Mouse (Mus musculus) left cerebral cortex, adult 18-20 months (tissue): ENCODE measurements around the gene AW011738. TPM values are rescaled to one million over a fixed set of nuclear protein-coding genes. Genes with fewer than 3 reads are reported as not detected.

Source experiments
- DNase-seq, 2 experiments: peaks; one replicate each; pipeline ENCODE4 v3.0.0; 2021 to 2022; ENCODE audit warnings: low spot score in 2 of 2, mixed read lengths in 1 of 2
- long read RNA-seq, 2 experiments: library from polyadenylated mRNA; stranded (forward); transcript quantifications; one replicate each; pipeline ENCODE4 v2.0.0; 2021
- total RNA-seq, 2 experiments: library from RNA; stranded (reverse); gene quantifications; 2 replicates each; pipeline ENCODE4 v1.2.3; 2021

AW011738 gene
- 1 to 10 TPM; 5.8 to 6.0 TPM for total RNA-seq
- long read RNA-seq, experiment 1, partial matches to known transcripts = 0 of 1 reads
- long read RNA-seq, experiment 1, other reads (novel, unspliced or antisense) = 1 of 1 reads
- long read RNA-seq, experiment 2, partial matches to known transcripts = 0 of 3 reads
- long read RNA-seq, experiment 2, other reads (novel, unspliced or antisense) = 2 of 3 reads

DNA sequence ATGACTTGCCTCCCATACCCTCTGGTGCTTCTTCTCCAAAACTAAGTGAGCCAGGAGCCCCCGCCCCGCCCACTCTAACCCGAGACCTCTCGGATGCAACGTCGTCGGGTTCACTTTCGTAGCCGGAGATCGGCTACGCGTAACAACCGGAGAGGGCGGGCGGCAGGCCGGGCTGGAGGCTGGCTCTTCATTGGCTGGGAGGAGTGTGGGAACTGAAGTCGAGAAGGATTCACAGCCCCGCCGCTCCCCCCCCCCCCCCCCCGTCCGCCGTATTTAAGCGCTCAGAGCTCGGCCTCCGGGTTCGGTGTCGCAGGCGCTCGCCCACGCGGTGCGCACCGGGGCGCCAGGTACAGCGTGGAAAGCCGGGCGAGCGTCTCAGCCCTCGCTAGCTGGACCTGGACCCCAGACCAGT is at the start of gene AW011738:
AW011738 (plus strand) TSS at position 304 of the 412 bp plus-strand sequence.
- DNase-seq = peak; percentile 55 to 60

DNA sequence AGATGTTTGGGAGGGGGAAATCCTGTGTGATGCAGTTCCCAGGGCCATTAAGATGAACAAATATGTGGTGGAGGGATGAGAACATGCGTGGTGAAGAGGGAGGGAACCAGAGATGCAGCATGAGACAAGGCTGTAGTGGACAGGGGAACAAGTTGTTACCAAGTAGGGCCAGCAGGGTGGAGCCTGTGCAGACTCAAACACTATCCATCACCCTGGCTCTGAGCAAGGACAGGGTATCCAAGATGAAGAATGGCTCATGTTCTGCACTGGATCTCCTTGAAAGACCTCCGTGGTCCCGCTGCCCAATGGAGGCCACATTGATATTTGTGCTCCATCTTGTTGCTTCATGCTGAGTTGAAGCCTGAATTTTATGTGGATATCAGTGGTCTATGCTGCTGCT is 48.3 kb upstream of the AW011738 start:
- no peak for DNase-seq

DNA sequence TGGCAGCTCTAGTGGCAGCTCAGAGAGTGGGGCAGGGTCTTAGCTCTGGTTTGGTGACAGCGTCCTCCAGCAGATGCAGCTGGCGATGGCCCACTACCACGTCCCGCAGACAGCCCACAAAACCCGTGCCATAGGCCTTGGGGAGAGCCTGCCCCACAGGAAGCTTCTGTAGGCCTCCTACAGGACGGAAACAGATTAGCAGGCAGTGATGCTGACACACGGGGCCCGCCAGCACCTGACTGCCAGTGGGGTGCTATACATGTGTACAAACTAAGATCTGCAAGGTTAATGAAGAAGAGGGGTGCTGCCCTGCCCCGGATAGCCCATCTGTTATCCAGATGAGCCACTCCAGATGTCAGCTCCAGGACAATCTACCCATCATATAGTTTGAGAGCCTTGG is 36.6 kb upstream of the AW011738 start:
- DNase-seq = no peak

DNA sequence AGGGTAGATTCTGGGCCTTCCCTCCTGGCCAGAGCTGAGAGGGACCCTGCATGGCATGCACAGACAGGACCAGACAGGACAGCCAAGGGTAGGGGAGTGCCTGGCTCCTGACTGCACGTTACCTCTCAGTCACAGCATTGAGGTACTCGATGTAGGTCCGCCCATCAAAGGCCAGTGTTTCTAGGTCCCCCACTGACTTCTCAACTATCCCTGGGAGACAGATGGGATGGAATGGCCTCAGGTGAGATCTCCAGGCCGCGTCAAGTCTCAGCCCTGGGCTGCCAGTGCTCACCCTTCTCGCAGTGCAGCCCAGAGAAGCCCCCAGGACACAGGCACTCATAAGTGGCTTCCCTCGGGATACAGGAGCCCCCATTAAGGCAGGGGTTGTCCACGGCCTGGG is 34.5 kb upstream of the AW011738 start:
- no peak for DNase-seq

DNA sequence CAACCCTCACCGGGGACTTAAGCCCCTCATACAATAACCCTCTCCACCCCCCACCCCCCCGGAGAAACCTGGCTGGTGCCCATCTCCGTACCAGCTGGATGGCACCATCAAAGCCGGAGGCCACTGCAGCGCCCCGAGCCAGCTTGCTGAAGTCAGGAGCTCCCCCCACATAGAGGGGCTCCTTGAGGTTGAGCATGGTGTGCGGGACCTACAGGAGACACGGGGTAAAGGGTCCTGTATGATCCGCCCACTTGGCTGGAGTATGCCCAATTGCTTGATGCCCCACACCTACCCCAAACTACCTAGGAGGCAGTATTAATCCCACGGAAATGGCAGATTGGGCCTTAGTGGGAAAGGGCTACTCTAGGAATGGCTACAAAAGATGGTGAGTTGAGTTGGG is 34.0 kb upstream of the AW011738 start:
- DNase-seq = no peak

DNA sequence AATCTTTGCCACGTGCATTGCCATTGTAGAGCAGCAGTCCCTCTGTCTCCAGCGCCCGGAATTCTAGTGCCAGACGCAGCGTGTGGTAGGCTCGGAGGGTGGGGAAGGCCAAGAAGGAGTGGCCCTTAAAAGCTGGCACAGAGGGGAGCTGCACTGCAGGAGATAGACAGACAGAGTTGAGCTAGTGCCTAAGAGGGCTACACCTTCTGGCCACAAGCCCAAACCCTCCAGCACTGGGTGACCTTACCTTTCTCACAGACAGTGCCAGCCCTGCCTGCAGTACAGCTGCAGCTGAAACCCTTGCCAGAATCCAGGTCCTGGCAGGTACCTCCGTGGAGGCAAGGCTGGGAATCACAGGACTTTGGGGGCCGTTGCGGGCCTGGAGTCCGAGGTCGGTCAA is 31.3 kb upstream of the AW011738 start:
- DNase-seq = no peak

DNA sequence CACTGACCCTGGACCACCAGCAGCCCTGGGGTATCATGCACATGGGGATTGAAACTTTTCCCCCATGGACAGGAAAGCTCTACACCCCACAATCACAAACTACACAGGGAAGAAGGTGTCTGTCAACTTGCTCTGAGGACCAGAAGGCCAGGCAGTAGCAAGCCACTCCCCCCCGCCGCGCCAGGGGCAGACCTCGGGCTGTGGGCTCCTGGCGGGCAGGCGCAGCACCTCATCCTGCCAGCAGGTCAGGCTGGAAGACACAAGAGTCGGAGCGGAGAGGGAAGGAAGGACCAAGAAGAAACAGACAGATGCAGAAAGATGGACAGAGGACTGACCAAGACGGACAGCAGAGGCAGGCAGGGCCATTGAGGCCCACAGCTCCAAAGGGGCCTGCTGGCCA is 25.5 kb upstream of the AW011738 start:
- no peak for DNase-seq

DNA sequence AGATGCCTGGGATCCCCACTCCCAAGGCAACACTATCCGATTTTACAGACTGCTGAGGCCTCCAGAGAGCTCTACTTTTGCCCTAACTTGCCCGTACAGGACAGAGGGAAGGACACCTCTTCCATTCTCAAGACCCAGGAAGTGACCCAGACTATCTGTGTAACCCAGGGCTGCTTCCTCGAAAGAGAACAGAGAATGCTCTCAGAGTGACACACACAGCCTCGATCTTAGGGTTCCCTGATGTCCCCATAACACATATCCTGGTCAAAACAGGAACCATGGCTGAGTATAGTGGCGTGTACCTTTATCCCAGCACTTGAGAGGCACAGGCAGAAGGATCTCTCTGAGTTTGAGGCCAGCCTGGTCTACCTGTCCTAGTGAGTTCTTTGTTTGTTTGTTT is 19.4 kb upstream of the AW011738 start:
- no peak for DNase-seq

DNA sequence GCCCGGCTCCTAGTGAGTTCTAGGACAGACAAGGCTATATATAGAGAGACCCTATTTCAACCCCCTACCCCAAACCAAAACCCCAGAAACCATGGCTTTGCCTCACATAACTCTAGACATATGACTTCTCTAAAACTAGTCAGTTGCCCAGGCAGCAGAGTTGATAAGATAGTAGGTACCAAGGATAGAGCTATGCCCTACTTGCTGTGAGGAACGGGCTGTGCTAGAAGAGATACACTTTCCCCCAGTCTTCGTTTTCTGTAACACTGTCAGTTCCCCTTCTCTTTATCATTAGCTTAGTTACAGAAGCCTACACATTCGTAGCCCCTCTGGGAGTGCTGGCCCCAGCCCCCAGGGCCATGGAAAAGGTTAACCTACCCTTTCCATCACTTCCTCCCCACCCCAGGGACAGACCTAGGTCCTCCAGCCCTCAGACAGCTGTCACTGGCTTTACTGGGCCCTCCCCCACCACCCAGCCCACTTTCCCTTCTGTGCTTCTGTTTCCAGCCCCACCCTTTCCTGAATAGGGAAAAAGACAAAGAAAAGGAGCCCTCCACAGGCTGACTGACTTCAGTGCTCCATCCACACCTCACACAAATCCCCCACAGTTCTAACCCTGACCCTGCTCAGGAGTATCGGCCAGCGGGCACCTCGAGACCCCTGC is 18.7 kb upstream of the AW011738 start:
- DNase-seq = no peak

DNA sequence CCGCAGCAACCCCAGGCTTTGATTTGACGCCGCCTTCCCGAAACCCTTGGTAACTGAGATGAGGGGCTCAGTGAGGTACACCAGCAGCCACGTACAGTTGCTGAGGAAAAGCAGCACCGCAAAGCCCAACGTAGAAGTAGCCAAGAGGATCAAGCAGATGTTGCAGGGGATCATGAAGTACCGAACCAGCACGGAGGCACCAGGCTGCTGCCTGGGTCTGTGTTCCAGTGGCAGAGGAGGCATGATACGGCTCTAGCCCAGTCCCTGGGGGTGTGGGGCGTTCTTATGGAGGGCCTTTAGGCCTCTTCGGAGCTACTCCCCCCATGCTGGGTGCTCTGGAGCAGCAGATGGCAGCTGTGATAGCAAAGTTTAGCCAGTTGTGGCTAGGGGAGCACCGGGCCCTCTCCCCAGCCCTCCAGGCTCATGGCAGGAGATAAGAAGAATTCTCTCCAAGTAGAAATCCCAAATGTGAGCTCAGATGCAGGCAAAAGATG is 17.6 kb upstream of the AW011738 start:
- no peak for DNase-seq

DNA sequence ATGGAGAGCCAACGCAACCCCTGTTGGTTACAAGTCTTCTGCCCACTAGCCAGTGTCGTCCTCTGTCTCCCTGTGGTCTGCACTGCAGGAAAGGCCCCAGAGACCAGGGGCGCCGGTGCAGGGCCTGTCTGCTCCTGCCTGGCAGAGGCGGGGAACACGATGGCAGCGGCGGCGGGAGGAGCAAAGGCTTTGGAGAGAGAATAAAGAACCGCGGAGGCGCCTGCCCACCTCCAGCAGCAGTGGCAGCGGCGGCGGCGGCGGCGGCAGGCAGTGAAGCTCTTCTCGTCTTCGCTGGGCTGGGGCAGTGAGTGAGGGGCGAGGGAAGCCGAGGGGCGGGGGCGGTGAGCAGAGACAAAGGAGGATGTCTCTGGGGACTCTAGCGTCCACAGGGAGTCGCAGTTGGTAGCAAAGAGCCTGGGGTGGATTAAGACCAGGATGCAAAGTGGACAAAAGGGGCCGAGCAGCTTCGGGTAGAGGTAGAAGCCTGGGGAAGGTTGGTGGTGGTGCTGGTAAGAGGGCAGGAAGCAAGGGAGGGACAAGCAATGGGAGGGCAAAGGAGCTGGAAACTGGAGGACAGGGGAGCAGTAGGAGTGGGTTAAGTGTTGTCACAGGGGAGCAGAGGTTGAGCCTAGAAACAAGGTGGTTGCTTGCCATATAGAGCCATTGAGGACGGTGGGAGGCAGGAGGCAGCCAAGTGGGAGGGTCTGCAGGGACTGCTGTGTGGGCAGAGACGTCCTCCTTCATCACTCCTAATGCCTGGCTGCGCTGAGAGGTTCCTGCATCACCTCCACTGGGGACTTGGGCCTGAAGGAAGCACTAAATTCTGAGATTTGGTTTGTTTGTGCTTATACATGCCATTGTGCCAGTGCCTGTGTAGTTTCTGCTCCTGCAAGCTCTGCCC is 16.9 kb upstream of the AW011738 start:
- peak; percentile 65 to 76 for DNase-seq

DNA sequence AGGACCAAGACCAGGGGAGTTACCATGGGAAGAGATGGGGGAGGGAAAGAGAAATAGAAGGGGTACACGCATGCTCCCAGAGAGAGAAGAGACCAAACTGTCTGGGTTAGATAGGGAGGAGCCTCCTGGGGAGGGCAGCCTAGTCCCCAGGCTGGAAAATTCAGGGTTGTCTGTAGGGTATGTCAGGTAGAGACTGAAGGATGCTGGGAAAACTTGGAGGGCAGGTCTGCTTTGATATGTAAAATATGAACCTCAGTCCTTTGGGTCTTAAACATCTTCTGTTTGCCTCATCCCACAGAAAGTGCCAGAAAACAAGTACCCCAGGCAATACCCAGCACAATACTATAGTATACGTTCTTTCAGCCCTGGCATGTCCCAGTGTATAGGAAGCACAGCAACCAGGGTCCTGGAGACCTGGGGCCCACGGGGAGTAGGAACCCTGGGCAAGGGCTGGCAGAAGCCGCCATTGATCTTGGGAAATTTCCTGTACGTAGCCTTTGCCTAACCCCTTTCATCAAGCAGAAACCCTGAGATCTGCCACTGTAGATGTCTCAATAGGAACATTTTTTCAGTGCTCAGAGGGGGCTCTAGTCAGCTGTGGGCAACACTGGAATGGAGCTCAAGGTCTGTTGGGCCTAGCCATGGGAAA is 14.8 kb upstream of the AW011738 start:
- DNase-seq = no peak

DNA sequence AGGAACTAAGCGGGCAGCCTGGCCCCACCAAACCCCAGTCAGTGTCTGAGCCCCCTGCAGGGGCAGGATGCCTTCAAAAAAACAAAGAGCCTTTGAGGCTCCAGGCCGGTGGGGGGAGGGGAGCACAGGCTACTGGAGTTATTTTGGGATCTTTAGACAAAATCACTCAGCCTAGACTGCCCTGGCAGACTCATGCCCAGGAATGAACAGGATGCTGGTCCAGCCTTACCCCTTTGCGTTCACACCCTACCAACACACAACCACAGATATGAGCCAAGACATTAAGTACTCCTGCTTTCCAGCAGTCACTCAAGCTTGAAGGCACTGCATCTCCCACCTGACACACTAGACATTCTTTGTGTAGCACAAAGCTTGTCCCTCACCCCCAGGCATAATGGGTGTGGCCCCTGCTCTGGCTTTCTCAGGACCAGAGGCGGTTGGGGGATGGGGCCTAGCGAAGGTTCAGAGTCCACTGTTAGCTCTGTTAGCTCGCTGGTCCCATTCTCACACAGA is 14.2 kb upstream of the AW011738 start:
- DNase-seq = no peak

DNA sequence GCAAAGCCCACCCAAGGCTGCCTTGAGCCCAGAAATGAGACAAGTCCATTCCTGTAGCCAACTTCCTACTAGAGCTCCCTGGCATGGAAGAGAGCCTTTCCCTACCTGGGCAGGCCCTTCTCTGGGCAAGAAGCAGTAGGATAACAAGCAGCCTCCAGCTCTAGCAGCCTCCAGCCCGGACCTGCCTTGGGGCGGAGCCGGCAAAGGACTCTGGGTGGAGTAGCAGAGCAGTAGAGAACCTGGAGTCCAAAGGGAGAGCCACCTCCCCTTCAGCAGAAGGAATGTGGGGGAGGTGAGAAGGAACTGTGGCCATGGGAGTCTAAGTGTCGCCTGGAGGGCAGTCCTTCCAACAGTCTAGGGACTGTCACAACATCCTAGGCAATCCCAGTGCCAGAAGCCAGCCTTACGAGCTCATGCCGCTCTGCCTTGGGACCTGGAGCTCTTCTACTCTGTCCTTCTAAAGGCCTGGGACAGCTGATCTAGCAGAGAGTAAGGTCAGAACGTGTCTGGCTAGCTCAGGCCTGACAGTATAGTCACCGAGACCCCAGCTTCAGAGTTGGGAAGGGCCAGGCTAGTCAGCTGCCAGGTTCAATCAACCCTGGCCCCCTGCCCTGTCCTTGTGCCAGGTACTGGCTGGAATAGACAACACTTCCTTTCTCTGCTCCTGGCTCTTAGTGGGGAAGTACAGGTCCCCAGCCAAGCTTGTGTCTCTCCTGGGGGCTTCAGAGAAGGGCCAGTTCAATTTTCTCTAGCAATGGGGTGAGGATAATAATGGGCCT is 10.5 kb upstream of the AW011738 start:
- DNase-seq = no peak

DNA sequence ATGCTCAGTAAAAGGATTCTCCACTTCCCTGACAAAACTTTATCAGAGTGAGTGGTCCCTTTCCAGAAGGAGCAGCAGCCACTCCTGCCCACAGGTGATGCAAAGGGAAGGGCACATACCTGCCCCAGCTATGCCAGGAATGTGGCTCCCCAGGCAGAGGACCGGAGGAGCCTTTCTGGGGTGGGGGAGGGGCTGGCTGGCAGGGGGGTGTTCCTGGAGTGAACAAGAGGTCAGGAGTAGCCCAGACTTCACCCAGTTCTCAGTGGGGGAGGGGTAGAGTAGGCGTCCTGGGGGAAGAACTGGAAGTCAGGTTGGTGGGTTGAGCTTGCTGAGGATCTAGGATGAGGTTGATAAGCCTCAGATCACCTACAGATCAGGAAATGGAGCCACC is 9.9 kb upstream of the AW011738 start:
- DNase-seq = no peak

DNA sequence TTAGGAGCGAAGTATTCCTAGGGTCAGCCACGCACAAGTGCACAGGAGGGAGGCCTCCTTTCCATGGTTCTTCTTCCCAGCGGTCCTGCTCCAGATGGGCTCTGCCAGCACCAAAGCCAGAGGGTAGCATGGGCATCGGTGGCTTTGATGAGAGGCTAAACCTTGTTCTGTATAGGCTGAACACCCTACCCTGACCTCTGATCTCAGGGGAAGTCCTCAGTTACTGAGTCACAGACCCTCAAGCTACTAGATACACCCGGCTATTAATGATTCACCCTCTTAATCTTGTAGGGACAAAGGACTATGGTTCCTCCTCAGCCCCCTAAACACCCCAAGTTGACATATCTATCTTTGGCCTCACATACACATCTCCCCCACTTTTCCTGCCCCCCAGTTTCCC is 9.2 kb upstream of the AW011738 start:
- no peak for DNase-seq

DNA sequence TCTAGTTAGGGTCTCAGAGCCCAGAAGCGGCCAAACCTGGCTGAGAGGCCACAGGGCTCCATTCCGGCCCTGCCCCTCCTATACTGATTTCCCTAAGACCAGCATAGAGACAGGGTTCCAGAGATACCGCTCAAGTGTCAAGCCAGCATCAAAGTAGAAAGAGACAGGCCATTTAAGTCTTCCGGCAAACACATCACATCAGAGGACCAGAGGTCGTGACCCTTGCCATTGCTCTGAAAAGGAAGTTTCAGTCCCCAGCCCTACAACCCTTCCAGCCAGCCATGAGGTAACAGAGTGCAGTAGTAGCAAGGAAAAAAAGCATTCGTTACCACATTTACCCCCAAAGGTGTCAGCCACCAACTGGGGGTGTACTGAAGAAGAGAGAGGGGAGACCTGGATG is 8.8 kb upstream of the AW011738 start:
- no peak for DNase-seq

DNA sequence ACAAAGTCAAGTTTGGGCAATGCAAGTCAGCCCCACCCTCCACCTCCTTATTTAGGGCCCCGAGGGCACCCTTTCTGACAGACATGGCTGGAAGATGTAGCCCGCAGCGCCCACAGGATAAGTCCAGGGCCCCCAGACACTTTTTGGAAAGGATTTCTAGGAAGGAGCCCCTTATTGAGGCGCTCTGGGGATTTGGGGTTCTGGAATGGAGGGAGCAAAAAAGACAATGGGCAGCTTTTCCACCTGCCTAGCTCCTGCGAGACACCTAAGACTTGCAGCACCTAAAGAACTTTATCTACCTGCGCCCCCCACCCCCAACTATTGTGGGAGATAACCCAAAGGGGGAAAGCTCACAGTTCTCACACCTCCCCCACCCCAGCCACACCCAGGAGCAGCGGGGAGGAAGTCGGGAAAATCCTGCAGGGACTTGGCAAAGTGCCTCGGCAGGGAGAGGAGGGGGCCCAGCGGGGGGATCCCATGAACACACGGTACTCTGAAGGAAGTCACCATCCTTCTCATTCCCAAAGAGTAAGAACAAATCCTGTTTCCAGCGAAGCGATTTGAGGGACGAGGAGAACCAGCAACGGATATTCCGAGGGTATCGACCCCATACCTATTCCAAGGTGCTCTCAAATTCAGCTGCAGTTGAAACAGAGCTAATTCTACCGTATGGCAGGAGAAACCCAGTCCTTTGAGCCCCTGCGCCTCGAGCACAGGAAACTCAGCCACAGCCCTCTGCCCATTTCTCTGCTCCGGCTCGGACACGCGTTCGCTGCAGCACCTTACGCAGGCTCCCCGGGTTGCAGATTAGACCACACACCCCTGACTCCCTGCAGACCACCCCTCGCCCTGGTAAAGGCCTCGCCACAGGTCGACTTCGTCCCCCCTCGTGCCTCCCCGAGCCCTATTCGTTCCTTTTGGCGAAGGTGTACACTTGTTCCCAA is 6.9 kb upstream of the AW011738 start:
- DNase-seq = peak in 1 of 2 experiments; percentile 24

DNA sequence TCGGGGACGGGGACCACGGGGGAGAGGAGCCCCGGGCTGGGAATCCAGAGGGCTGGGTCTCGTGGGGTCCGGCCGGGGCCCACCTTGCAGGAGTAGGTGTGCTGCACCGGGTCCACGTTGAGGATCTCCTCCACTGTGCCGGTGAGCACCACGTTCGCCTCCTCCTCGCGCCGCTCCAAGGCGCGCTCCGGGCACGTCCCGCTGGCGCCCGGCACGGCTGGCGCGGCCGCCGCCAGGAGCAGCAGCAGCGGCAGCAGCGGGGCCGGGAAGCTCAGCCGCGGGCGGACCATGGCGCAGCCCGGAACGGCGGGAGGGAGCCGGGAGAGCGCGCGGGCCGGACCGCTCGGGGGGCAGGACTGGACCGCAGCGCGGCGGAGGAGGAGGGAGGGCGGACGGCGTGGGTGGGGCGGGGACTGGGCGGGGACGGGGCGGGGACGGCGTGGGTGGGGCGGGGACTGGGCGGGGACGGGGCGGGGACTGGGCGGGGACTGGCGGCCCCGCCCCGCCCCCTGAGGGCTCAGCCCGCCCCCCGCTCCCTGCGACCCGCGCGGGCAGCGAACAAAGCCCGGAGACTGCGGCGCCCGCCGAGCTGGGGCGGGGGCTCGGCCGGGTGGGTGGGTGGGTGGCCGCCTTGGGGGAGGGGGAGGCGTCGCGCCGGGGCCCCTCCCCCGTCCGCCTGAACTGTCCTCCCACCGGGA is 5.8 kb upstream of the AW011738 start, which contains the start of gene Agrn:
Agrn (minus strand) TSS at position 358 of the 698 bp plus-strand sequence.
- peak; percentile 49 to 50 for DNase-seq
